Mouse (Mus musculus) activated CD4-positive, CD25-positive, alpha-beta regulatory T cell, adult 4 months (primary cell): ENCODE results near the gene Nmrk2. TPM values are rescaled to one million over a fixed set of nuclear protein-coding genes. Genes with fewer than 3 reads are reported as not detected.

ENCODE experiments used
- ATAC-seq: one replicate; pipeline ENCODE4 v1.8.0; 2017
- polyA plus RNA-seq, 2 experiments: library from polyadenylated mRNA; unstranded; fragments of 100-300 nt; shearing (Covaris generic); gene quantifications; one replicate each; pipeline ENCODE4 v1.2.1; 2017

Nmrk2 gene
- polyA plus RNA-seq, 2 experiments from 2014 or later = 0.17 TPM; not detected in 1

DNA sequence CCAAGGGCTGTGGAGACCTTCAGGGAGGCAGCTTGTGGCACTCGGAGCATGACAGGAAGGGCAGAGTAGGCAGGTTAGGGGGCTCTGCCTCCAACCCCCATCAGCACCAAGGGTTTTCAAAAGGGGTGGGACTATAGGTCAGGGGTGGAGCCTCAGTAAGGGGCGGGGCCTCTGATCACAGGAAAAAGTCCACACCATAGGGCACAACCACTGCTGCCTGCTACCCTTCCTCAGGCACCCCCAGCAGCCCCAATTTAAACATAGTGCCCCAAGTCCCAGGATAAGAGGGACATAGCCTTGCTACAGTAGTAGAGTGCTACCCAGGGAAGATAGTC, 39.6 kb downstream of the Nmrk2 start:
- no peak for ATAC-seq

DNA sequence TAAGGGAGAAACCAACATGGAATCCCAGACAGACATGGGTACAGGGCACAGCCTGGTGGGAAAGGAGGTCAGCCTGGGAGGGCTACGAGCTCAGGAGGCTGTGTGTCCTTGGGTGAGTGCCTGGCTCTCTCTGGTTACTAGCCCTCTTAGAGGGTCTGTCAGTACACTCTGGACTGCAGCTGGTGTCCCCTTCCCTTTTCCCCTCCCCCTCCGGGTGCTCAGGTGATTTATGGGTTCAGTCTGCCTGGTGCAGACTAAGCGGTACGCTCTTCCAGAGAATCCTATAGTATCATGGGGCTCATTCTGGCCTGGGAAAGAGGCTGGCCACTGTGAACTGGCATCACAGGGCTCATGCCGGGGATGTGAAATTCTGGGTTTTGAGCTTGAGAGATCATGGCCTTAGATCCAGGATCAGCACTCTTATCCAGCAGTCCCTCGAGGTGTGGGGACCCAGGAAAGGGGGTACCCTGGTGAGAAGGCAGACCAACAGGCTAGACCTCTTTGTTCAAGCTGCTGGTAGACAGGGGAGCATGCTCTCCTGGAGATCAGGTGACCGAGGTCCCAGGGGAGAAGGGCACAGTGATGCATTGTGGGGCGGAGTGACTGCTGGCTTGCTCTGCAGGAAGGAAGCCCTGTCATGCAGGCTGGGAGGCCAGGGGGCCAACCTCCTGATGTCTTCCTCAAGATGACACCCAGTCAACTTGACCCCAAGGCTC, 40.1 kb downstream of the Nmrk2 start:
- ATAC-seq = no peak

DNA sequence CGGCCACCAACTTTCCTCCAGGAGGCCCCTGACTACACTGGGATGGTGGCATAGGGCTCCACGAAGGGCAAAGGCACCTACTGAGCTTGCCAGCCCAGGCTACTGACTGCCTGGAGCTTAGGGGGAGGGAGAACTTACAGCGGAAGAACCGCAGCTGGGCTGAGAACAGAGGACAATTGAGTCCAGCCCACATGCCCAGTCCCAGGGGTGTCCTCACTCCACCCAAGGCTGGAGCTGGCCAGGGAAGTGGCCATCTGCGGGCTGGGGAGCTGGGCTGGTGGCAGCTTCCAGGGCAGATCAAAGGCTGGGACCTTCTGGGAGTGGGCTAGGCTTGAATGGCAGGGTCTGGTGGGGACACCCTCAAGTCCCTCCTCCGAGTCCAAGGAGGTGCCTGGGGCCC, 47.1 kb downstream of the Nmrk2 start:
- ATAC-seq = no peak

DNA sequence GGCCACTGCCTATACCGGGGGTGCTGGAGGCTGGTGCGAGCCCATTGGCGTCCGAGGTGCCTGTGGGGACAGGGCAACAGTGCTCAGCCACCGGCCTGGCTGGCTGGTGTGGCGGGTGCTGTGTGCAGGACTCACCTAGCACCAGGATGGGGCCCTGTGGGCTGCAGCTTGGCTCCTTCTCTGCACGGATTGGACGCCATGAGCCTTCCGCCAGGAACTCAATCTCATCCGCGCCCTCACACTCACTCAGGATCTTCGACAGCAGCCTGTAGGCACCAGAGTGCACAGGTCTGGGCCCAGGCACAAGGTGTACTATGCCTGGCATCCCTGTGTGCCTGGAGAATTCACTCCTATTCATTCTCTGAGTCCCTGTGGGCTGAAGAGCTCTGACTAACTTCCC, 47.5 kb downstream of the Nmrk2 start:
- ATAC-seq = no peak

DNA sequence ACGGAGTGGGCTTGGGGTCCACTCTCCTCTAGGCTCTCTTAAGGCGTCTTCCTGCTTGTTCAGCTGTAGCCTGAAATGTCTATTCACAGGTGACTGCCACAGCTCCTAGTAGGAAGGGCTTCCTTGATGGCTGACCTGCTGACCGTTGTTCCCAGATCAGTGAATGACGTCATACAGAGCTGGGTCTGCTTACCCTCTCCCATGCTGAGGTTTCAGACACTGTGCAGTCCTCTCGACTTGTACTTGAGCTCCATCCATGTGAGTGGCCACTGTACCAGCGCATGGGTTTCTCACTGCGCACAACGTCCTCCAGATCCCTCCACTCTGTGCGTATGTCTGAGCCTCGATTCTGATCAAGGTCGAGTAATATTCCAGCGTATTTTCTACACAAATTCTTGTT, 49.2 kb downstream of the Nmrk2 start:
- no peak for ATAC-seq

DNA sequence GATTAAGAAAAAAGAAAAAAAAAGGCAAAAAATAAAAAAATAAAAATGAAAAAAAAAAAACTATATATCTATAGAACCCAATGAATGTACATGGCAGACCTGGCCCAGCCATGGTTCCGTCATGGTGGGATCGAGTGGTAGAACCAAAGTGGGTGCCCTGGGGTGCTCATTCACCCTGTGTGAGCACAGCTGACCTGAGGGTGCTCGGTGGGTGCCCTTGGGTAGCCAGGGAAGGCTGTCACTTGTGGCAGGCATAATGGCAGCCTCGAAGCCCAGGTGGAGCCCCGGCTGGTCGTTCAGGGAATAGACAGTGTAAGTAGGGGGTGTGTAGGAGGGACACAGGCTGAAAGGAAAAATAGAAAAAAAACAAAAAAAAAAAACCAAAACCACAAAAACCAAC, 50.6 kb downstream of the Nmrk2 start:
- no peak for ATAC-seq

Other genes with a start within 250 kb of the Nmrk2 start
- gene Gng7, start 187.1 kb downstream of the Nmrk2 start, polyA plus RNA-seq = not detected
- gene Diras1, start 176.4 kb downstream of the Nmrk2 start, polyA plus RNA-seq = under 1 TPM in 1 of 2 experiments, not detected in 1; 0.11 TPM
- gene Slc39a3, start 164.6 kb downstream of the Nmrk2 start, polyA plus RNA-seq = 1 to 10 TPM; 3.2 to 4.0 TPM
- gene Sgta, start 141.9 kb downstream of the Nmrk2 start, polyA plus RNA-seq = 10 to 100 TPM; 54.7 to 68.3 TPM
- gene Thop1, start 132.0 kb downstream of the Nmrk2 start, polyA plus RNA-seq = 1 to 10 TPM; 2.8 to 4.5 TPM
- not detected for gene Creb3l3, start 103.2 kb downstream of the Nmrk2 start, polyA plus RNA-seq
- 10 to 100 TPM; 21.3 to 26.5 TPM for gene Map2k2, start 96.1 kb downstream of the Nmrk2 start, polyA plus RNA-seq
- 10 to 100 TPM; 10.7 to 12.4 TPM for gene Zbtb7a, start 66.8 kb downstream of the Nmrk2 start, polyA plus RNA-seq
- gene Pias4, start 34.1 kb downstream of the Nmrk2 start, polyA plus RNA-seq = 10 to 100 TPM; 17.6 to 23.8 TPM
- 1,000 to 10,000 TPM in 1 of 2 experiments, 100 to 1,000 TPM in 1; 933 to 1,303 TPM for gene Eef2, start 25.4 kb downstream of the Nmrk2 start, polyA plus RNA-seq
- gene Dapk3, start 19.0 kb downstream of the Nmrk2 start, polyA plus RNA-seq = 1 to 10 TPM; 4.1 to 4.9 TPM
- not detected for gene 4930442H23Rik, start 18.2 kb downstream of the Nmrk2 start, polyA plus RNA-seq
- gene Atcay, start 28.8 kb upstream of the Nmrk2 start, polyA plus RNA-seq = 1 to 10 TPM; 4.0 to 5.0 TPM
- gene Zfr2, start 31.1 kb upstream of the Nmrk2 start, polyA plus RNA-seq = 1 to 10 TPM in 1 of 2 experiments, under 1 TPM in 1; 0.79 to 1.5 TPM
- 10 to 100 TPM; 54.3 to 64.7 TPM for gene Matk, start 50.9 kb upstream of the Nmrk2 start, polyA plus RNA-seq
- 100 to 1,000 TPM; 148 to 166 TPM for gene Mrpl54, start 64.9 kb upstream of the Nmrk2 start, polyA plus RNA-seq
- 10 to 100 TPM; 10.2 to 18.0 TPM for gene Apba3, start 64.9 kb upstream of the Nmrk2 start, polyA plus RNA-seq
- 1 to 10 TPM; 2.4 to 3.1 TPM for gene Tjp3, start 89.5 kb upstream of the Nmrk2 start, polyA plus RNA-seq
- gene Pip5k1c, start 90.9 kb upstream of the Nmrk2 start, polyA plus RNA-seq = 10 to 100 TPM; 11.1 to 16.9 TPM
- 1 to 10 TPM; 5.1 to 5.7 TPM for gene Cactin, start 119.1 kb upstream of the Nmrk2 start, polyA plus RNA-seq
- gene Tbxa2r, start 126.7 kb upstream of the Nmrk2 start, polyA plus RNA-seq = 10 to 100 TPM; 20.9 to 21.4 TPM
- not detected for gene Gipc3, start 141.2 kb upstream of the Nmrk2 start, polyA plus RNA-seq
- 10 to 100 TPM; 18.7 to 20.6 TPM for gene Hmg20b, start 148.4 kb upstream of the Nmrk2 start, polyA plus RNA-seq
- gene Mfsd12, start 155.4 kb upstream of the Nmrk2 start, polyA plus RNA-seq = 1 to 10 TPM; 1.2 TPM
- gene 4930404N11Rik, start 163.8 kb upstream of the Nmrk2 start, polyA plus RNA-seq = 1 to 10 TPM in 1 of 2 experiments, not detected in 1; 2.1 TPM
- 10 to 100 TPM; 19.3 to 20.1 TPM for gene Fzr1, start 176.5 kb upstream of the Nmrk2 start, polyA plus RNA-seq
- 10 to 100 TPM; 12.7 to 13.7 TPM for gene Dohh, start 182.4 kb upstream of the Nmrk2 start, polyA plus RNA-seq
- gene Gm48551, start 182.4 kb upstream of the Nmrk2 start, polyA plus RNA-seq = 1 to 10 TPM; 1.1 to 1.2 TPM
- gene Gm48552, start 187.0 kb upstream of the Nmrk2 start, polyA plus RNA-seq = 1 to 10 TPM in 1 of 2 experiments, not detected in 1; 1.4 TPM
- 10 to 100 TPM in 1 of 2 experiments, 1 to 10 TPM in 1; 7.3 to 13.3 TPM for gene Smim24, start 191.0 kb upstream of the Nmrk2 start, polyA plus RNA-seq